Mouse (Mus musculus) urinary bladder, postnatal 14 days (tissue): ENCODE data around the gene Ipo13.

Source experiments
- DNase-seq: peaks from one replicate; pipeline ENCODE4 v3.0.0; 2021; ENCODE audit warnings: low spot score

Gene Ipo13

GRCm38 (mm10) chr4:117882701-117883691 is 31.8 kb downstream of the Ipo13 start, which contains the start of gene B4galt2:
Gene B4galt2 (minus strand): TSS chr4:117883487.
- DNase-seq: peak; percentile 37

GRCm38 (mm10) chr4:117878703-117879102 is 36.1 kb downstream of the Ipo13 start:
- DNase-seq: no peak

- no peak for DNase-seq
Observed at GRCm38 (mm10) chr4:117878301-117878700, 36.5 kb downstream of the Ipo13 start.

- no peak for DNase-seq
Observed at GRCm38 (mm10) chr4:117873615-117874014, 41.2 kb downstream of the Ipo13 start.

GRCm38 (mm10) chr4:117872471-117872886 is 42.3 kb downstream of the Ipo13 start, which contains the start of gene Ccdc24:
Gene Ccdc24 (minus strand): TSS chr4:117872557.
- DNase-seq: no peak

GRCm38 (mm10) chr4:117871787-117872186 is 43.0 kb downstream of the Ipo13 start:
- DNase-seq: no peak

GRCm38 (mm10) chr4:117870437-117870836 is 44.4 kb downstream of the Ipo13 start:
- DNase-seq: no peak

DNA sequence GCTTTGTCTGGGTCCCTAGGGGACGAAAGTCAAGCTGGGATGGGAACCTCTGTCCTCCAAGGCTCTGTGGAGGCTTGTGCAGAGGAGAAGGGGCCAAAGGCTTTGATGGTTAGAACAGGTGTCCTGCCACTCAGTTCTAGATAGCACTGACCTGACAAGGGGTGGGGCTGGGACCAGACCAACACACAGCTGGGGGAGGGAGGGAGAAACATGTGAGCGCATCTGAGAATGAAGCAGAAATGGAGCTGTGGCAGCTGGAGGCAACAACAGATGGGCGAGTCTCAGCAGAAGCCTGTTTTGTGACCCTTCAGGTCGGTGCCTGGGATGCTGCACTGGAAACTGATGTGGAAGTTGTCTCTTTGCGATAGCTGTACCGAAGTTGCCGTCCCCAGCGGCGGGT is 45.5 kb downstream of the Ipo13 start:
- DNase-seq: no peak

DNA sequence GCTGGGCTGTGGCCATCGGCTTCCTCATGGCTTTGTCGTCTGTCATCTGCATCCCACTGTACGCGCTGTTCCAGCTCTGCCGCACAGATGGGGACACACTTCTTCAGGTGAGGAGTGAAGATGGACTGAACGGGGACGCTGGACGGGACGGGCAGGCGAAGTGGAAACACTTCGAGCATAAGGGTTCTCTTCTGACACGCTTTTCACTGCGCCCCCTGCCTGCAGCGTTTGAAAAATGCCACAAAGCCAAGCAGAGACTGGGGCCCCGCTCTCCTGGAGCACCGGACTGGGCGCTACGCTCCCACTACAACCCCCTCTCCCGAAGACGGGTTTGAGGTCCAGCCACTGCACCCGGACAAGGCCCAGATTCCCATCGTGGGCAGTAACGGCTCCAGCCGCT is 47.0 kb downstream of the Ipo13 start:
- DNase-seq: peak; percentile 55

DNA sequence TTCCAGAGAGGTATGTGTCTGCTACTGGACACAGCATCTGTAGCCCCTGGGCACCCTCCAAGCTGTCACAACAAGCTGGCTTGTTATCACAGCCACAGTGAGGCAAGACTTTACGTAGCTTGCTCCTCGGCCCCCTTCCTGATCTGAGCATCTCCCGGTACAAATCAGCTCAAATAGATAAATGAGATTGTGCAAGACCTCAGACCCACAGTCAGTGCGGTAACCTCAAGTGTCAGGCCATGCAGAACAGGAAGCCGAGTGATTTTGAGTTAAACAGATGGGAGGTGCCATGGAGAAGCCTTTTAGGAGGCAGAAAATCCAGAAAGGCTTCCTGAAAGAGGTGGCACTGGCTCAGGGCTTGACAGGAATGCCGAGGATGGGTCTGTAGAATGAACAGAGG is 47.8 kb downstream of the Ipo13 start:
- DNase-seq: no peak

- peak; percentile 77 for DNase-seq
Observed at GRCm38 (mm10) chr4:117866083-117866482, 48.7 kb downstream of the Ipo13 start.

- DNase-seq: no peak
Observed at GRCm38 (mm10) chr4:117862823-117863222, 52.0 kb downstream of the Ipo13 start.

DNA sequence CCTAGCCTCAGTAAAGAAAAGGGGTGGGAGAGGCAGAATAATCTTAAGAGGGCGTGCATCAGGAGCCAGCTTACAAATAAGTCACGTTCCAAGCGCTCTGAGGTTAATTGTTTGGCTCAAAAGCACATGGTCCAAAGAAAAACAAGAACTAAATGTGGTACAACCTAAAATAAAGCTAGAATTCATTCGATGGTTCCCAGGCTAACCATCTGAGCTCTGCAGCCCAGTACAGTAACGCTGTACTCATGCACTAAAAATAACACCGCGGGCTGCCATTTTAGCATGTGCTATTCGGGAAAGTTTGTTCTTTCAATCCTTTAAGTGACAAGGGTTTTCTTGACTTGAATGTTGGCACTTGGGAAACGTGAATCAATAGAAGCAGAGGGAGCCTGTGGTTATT is 54.2 kb downstream of the Ipo13 start:
- DNase-seq: no peak

DNA sequence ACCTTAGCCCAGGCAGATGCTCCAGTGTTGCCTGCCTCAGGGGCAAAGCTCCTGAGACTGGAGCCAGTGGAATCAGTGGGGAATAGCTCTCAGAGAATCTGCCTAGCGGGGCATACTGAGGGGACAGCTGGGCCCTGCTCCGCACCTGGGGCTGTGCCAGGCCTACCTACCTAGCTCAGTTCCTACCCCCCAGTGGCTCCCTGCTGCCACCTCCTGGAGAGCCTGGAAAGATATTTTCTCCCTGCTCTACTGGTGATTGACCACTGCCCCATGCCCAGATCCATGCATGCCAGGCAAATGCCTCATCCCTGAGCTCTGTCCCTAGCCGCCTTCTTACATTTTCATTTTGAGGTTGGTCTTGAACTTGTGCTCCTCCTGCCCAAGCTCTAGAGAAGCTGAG is 56.0 kb downstream of the Ipo13 start:
- peak; percentile 73 for DNase-seq

- no peak for DNase-seq
Observed at GRCm38 (mm10) chr4:117855146-117855545, 59.7 kb downstream of the Ipo13 start.

- no peak for DNase-seq
Observed at GRCm38 (mm10) chr4:117852152-117852868, 62.5 kb downstream of the Ipo13 start.

DNA sequence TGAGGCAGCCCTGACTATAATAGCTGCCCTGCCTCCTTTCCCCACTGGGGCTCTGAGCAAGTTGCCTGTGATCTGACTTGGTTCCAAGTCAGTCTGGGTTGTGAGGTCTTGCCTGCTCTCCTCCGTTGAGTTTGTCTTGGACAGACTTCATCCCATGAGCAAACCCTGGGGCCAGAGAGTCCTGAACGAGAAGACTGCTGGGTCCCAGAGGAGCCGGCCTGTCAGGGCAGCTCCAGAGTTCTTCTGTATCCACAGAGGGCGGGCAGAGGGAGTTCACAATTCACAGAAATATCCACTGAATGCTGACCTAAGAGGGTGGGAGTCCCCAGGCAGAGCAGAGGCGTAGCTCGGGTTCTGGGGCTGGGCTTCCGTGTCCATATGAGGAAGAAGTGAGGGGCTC is 63.9 kb downstream of the Ipo13 start:
- DNase-seq: no peak

- no peak for DNase-seq
Observed at GRCm38 (mm10) chr4:117850176-117850575, 64.6 kb downstream of the Ipo13 start.

DNA sequence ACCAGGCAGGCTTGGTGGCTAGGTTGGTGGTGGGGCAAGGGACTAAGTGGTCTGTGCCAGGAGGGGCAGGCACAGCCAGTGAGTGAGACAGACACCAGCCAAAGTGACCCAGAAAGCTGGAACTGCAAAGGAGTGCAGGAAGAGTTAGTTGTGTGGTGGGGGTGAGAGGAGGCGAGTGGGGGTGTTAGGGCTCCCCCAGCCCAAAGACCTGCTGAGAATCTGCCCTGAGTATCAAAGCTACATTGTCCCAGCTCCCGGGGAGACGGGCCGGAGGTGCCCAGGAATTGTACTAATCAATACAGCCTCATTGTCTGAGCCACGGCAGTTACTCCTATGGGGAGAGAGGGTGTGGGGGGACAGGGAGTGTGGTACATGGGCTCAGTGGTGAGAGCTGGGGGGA is 65.3 kb downstream of the Ipo13 start:
- DNase-seq: no peak

GRCm38 (mm10) chr4:117849063-117849462 is 65.7 kb downstream of the Ipo13 start:
- no peak for DNase-seq

GRCm38 (mm10) chr4:117847011-117847410 is 67.8 kb downstream of the Ipo13 start:
- no peak for DNase-seq

DNA sequence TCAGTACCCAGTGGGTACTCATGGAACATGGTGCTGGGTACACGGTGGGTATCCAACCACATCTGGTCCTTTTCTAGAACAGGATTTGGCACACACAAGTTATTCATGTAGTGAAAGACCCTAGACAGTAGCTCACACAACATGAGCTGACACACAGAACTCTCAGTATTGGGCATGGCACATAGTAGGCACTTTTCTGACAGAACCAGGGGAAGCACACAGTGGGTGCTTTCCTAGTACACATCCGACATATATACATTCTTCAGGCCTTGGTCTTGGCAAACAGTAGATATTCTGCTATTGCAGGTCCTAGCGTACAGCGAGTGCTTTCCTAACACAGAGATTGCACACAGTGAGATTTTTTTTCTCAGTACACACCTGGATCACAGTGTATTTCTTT is 68.5 kb downstream of the Ipo13 start:
- no peak for DNase-seq

- DNase-seq: no peak
Observed at GRCm38 (mm10) chr4:117845316-117845715, 69.5 kb downstream of the Ipo13 start.
